Mouse (Mus musculus) C2C12 (cell line): ENCODE results near the gene Ryr3.

Experiments used
- CTCF ChIP-seq: IDR thresholded peaks from one replicate; pipeline ENCODE4 v1.5.1; 2011; ENCODE audit not compliant: control insufficient read depth, insufficient read depth, insufficient read length
- MAX ChIP-seq: IDR thresholded peaks from one replicate; pipeline ENCODE4 v1.6.1; 2011; ENCODE audit warnings: mild to moderate bottlenecking, control low read depth

- TF ChIP-seq MAX (no peak), CTCF (no peak)
Measured at GRCm38 (mm10) chr2:113016236-113016635, 200.7 kb downstream of the Ryr3 start.
